Mouse (Mus musculus) midbrain, embryonic 16.5 days (tissue): ENCODE data around the gene Cth. TPM values are rescaled to one million over a fixed set of nuclear protein-coding genes. Genes with fewer than 3 reads are reported as not detected.

Experiments
- ATAC-seq: fragments of 200-750 bp; cut with Nextera tagmentation; 2 replicates; pipeline ENCODE4 v1.8.0; 2017; ENCODE audit warnings: moderate TSS enrichment
- H3K27ac ChIP-seq: fragments of 300-500 bp; sonication (generic); 2 replicates; pipeline ENCODE4 v1.5.1; 2014; ENCODE audit warnings: mild to moderate bottlenecking, low read length, mixed read lengths
- H3K27me3 ChIP-seq: fragments of 300-500 bp; sonication (generic); 2 replicates; pipeline ENCODE4 v1.6.1; 2014; ENCODE audit warnings: low read depth, low read length, mixed read lengths; ENCODE audit not compliant: control insufficient read depth, insufficient read depth
- H3K36me3 ChIP-seq: fragments of 300-500 bp; sonication (generic); 2 replicates; pipeline ENCODE4 v1.6.1; 2014; ENCODE audit warnings: mild to moderate bottlenecking, low read length, moderate library complexity, mixed read lengths; ENCODE audit not compliant: control insufficient read depth, insufficient read depth
- H3K4me1 ChIP-seq: fragments of 300-500 bp; sonication (generic); 2 replicates; pipeline ENCODE4 v1.6.1; 2014; ENCODE audit warnings: mild to moderate bottlenecking, low read length, mixed read lengths; ENCODE audit not compliant: control insufficient read depth, insufficient read depth
- H3K4me2 ChIP-seq: fragments of 300-500 bp; sonication (generic); 2 replicates; pipeline ENCODE4 v1.6.1; 2014; ENCODE audit warnings: mild to moderate bottlenecking, low read length, mixed read lengths
- H3K4me3 ChIP-seq: fragments of 300-500 bp; sonication (generic); 2 replicates; pipeline ENCODE4 v1.5.1; 2014; ENCODE audit warnings: low read depth, mild to moderate bottlenecking, low read length, moderate library complexity, mixed read lengths
- H3K9ac ChIP-seq: fragments of 300-500 bp; sonication (generic); 2 replicates; pipeline ENCODE4 v1.6.1; 2014; ENCODE audit warnings: low read depth, low read length, mixed read lengths
- H3K9me3 ChIP-seq: fragments of 300-500 bp; sonication (generic); replicated peaks from 2 replicates; pipeline ENCODE4 v1.6.1; 2014; ENCODE audit warnings: mild to moderate bottlenecking, low read length, mixed read lengths; ENCODE audit not compliant: control insufficient read depth, poor library complexity, severe bottlenecking
- WGBS: fragments of 180-500 bp; shearing (Covaris S2); extraction: QIAGEN DNeasy Blood & Tissue Kit; methylation state at CpG from one replicate; pipeline ENCODE4 v1.1.7; 2014; 5-methylcytosine and 5-hydroxymethylcytosine counted together
- polyA plus RNA-seq: library from polyadenylated mRNA; unstranded; fragments of >200 nt; fragmentation: Nextera tagmentation; extraction: Ambion mirVana; gene quantifications from 2 replicates; pipeline ENCODE4 v1.2.1, GENCODE M21; 2015

The Cth gene
- polyA plus RNA-seq, 1 experiment from 2014 or later = 2.2 TPM

- 77% methylated on average over 3 of the region's 3 CpGs for WGBS
- peaks cover 7% of the 10 kb centered on the region; the same call in 1 of the 2 replicates for H3K4me1 ChIP-seq
- H3K4me2 ChIP-seq = no peak overlapping the region
- no peak overlapping the region for H3K9ac ChIP-seq
- H3K9me3 ChIP-seq = no peaks in the 10 kb centered on the region
- H3K27me3 ChIP-seq = no peaks in the 10 kb centered on the region
- H3K36me3 ChIP-seq = no peaks in the 10 kb centered on the region
- H3K27ac ChIP-seq = no peak overlapping the region
- no peak for ATAC-seq
- H3K4me3 ChIP-seq = no peak overlapping the region
Observed at GRCm38 (mm10) chr3:157923268-157923835, 1.5 kb downstream of the Cth start.

- H3K36me3 ChIP-seq = no peaks in the 10 kb centered on the region
- no peak for ATAC-seq
- H3K4me2 ChIP-seq = no peak overlapping the region
- no peak overlapping the region for H3K9ac ChIP-seq
- no peak overlapping the region for H3K4me3 ChIP-seq
- no peaks in the 10 kb centered on the region for H3K9me3 ChIP-seq
- H3K27me3 ChIP-seq = no peaks in the 10 kb centered on the region
- H3K27ac ChIP-seq = no peak overlapping the region
- H3K4me1 ChIP-seq = peaks cover 7% of the 10 kb centered on the region; the same call in 1 of the 2 replicates
- WGBS = 92% methylated on average over 2 of the region's 2 CpGs
Observed at GRCm38 (mm10) chr3:157921376-157921775, 3.5 kb downstream of the Cth start.

GRCm38 (mm10) chr3:157916336-157916735, 8.5 kb downstream of the Cth start:
- Histone ChIP-seq H3K9me3 (no peaks in the 10 kb centered on the region), H3K36me3 (no peaks in the 10 kb centered on the region), H3K27ac (no peak overlapping the region), H3K9ac (no peak overlapping the region), H3K27me3 (no peaks in the 10 kb centered on the region), H3K4me3 (no peak overlapping the region), H3K4me1 (no peaks in the 10 kb centered on the region), H3K4me2 (no peak overlapping the region)
- ATAC-seq = no peak
- 49% methylated on average over 4 of the region's 4 CpGs for WGBS

- 90% methylated on average over 2 of the region's 2 CpGs for WGBS
- ATAC-seq = no peak
- no peak overlapping the region for H3K4me3 ChIP-seq
Observed at GRCm38 (mm10) chr3:157912155-157912554, 12.7 kb downstream of the Cth start.

GRCm38 (mm10) chr3:157910262-157910661, 14.6 kb downstream of the Cth start:
- no peaks in the 10 kb centered on the region for H3K27me3 ChIP-seq
- 78% methylated on average over 3 of the region's 3 CpGs for WGBS
- H3K27ac ChIP-seq = no peak overlapping the region

More at GRCm38 (mm10) chr3:157912155-157912554, 12.7 kb downstream of the Cth start:
- Histone ChIP-seq H3K27ac (no peak overlapping the region), H3K27me3 (no peaks in the 10 kb centered on the region), H3K9me3 (no peaks in the 10 kb centered on the region), H3K9ac (no peak overlapping the region), H3K36me3 (no peaks in the 10 kb centered on the region), H3K4me1 (no peaks in the 10 kb centered on the region), H3K4me2 (no peak overlapping the region)

GRCm38 (mm10) chr3:157908166-157908565, 16.7 kb downstream of the Cth start:
- Histone ChIP-seq H3K36me3 (no peaks in the 10 kb centered on the region), H3K4me1 (no peaks in the 10 kb centered on the region), H3K4me3 (no peak overlapping the region), H3K9ac (no peak overlapping the region), H3K9me3 (no peaks in the 10 kb centered on the region), H3K27ac (no peak overlapping the region), H3K4me2 (no peak overlapping the region), H3K27me3 (no peaks in the 10 kb centered on the region)
- WGBS = 77% methylated on average over 3 of the region's 3 CpGs
- no peak for ATAC-seq

More at GRCm38 (mm10) chr3:157910262-157910661, 14.6 kb downstream of the Cth start:
- no peaks in the 10 kb centered on the region for H3K4me1 ChIP-seq
- H3K9ac ChIP-seq = no peak overlapping the region
- H3K4me3 ChIP-seq = no peak overlapping the region
- H3K4me2 ChIP-seq = no peak overlapping the region
- no peaks in the 10 kb centered on the region for H3K9me3 ChIP-seq
- no peak for ATAC-seq
- H3K36me3 ChIP-seq = no peaks in the 10 kb centered on the region

GRCm38 (mm10) chr3:157901721-157902120, 23.2 kb downstream of the Cth start:
- Histone ChIP-seq H3K27me3 (no peaks in the 10 kb centered on the region), H3K4me1 (no peaks in the 10 kb centered on the region), H3K36me3 (no peaks in the 10 kb centered on the region), H3K27ac (no peak overlapping the region), H3K9me3 (no peaks in the 10 kb centered on the region), H3K4me3 (no peak overlapping the region), H3K9ac (no peak overlapping the region), H3K4me2 (no peak overlapping the region)
- 96% methylated on average over 5 of the region's 5 CpGs for WGBS
- no peak for ATAC-seq

GRCm38 (mm10) chr3:157899986-157900385, 24.9 kb downstream of the Cth start:
- no peak for ATAC-seq
- Histone ChIP-seq H3K4me1 (no peaks in the 10 kb centered on the region), H3K4me3 (no peak overlapping the region), H3K27ac (no peak overlapping the region), H3K9ac (no peak overlapping the region), H3K4me2 (no peak overlapping the region), H3K27me3 (no peaks in the 10 kb centered on the region), H3K9me3 (no peaks in the 10 kb centered on the region), H3K36me3 (no peaks in the 10 kb centered on the region)
- WGBS = 89% methylated on average over 1 of the region's 1 CpGs

- no peak for ATAC-seq
- H3K4me1 ChIP-seq = no peaks in the 10 kb centered on the region
- H3K36me3 ChIP-seq = no peaks in the 10 kb centered on the region
- no peaks in the 10 kb centered on the region for H3K27me3 ChIP-seq
- H3K4me3 ChIP-seq = no peak overlapping the region
- 85% methylated on average over 3 of the region's 3 CpGs for WGBS
- no peaks in the 10 kb centered on the region for H3K9me3 ChIP-seq
- no peak overlapping the region for H3K27ac ChIP-seq
- no peak overlapping the region for H3K4me2 ChIP-seq
- H3K9ac ChIP-seq = no peak overlapping the region
Observed at GRCm38 (mm10) chr3:157897645-157898044, 27.2 kb downstream of the Cth start.
